Mouse (Mus musculus) liver, embryonic 14.5 days (tissue): Measurements from ENCODE around the gene Gm10639.
"Not testable (repeated sequence)": the region's sequence is repeated elsewhere in the genome, so short reads cannot be mapped to it uniquely, and the experiment has no call there.

Source experiments
- CTCF ChIP-seq: IDR thresholded peaks from 2 replicates; pipeline ENCODE4 v1.5.1; 2016; ENCODE audit warnings: antibody characterized with exemption, low read depth, control low read depth
- EP300 ChIP-seq: IDR thresholded peaks from 2 replicates; pipeline ENCODE4 v1.6.1; 2016; ENCODE audit warnings: antibody characterized with exemption, low read depth

DNA sequence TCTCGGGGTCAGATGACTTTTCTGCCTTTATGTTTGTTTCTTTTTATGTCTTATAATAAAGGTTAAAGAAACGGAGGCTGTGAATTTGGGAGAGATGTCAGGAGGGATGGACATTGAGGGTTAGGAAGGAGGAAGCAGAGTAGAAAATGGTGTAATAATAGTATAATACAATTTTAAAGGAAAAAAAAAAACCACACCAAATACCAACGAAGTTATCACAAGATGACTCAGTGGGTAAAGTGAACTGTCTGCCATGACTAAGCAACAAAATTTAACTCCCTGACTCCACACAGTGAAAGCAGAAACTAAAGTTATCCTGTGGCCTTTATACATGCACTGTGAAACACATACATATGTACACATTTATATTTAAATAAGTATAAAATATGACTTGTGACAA, 18.8 kb upstream of the Gm10639 start:
- TF ChIP-seq CTCF, EP300: not testable (repeated sequence)
